Mouse (Mus musculus): ENCODE results near the gene Lingo2.
"Not testable (repeated sequence)": the region's sequence is repeated elsewhere in the genome, so short reads cannot be mapped to it uniquely, and the experiment has no call there.

Lingo2 gene

DNA sequence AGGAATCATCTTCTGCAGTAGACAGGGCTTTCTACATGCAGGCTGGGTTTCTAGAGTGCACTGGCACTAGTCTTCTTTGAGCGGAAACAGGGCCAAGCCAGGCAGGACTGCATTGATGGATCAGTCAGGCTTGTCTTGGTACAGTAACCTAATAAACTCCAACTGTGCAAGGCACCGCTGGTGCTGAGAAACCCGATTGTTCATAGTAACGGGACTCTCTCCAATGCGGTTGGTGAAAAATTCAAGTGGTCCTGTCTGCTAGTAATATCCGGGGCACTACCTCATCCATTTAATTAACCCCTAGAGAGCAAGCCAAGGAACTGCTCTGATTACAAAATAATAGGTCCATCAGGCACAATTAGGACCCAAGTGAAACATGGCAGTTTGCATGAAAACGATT is 1106.4 kb downstream of the Lingo2 start:
- no peak for DNase-seq (ENCODE audit: low spot score in 2 of 2)

DNA sequence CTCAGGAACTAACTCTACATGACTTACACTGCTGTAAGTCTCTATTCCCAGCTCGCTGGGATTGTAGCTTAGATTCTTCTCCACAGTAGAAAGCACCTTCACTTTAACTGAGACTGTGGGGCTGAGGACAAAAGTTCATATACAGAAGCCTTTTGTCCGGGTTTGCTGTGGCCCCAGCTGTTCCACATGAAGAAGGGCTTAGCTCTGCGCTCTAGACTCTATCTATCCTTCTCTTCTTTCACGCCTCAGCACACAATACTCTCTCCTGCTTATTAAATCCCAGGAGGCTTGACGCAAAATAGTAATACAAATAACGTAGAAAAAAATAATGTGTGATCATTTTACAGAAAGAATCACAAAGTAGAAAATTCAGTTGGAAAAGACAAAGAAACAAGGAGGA is 1107.0 kb downstream of the Lingo2 start:
- DNase-seq (ENCODE audit: low spot score in 2 of 2) = no peak

DNA sequence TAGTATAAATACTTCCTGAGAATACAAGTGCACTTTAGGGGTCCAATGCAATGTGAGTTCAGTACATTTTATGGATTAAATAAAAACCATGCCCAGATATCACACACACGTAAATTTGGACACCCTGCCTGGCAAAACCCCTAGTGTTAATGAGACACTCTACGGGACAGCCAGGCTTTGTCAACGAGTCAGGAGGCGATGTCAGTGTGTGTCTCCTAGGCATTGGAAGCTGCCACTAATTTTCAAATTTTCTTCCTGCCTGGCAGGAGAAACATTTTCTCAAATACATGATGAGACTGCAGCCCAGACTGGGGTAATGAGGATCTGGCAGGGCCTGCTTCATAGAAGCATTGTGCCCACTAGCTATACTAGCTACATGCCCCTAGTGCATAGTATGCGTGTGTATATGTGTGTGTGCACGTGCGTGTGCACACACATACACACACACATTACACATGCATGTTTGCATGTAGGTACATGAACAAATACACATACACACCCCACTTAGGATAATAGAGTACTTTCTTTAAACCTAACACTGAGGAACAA is 1128.2 kb downstream of the Lingo2 start:
- DNase-seq (ENCODE audit: low spot score in 2 of 2) = no peak

DNA sequence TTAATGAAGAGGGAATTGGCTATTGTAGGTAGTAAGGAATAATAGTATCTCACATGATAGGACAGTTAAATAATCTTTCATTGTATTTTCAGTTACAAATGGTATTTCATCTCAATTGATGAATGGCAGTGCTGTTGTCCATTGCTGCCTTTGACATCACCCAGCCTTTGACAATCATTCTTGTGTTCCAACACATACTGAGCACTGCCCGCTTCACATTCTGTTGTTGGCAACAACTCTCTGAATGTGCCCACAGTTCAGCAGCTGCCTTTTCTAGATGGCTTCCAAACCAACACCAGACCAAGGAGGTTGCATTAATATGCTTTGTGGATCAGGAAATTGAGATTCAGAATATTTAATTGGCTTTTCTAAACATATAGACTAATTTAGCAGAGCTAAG is 1130.8 kb downstream of the Lingo2 start:
- DNase-seq (ENCODE audit: low spot score in 2 of 2) = no peak

DNA sequence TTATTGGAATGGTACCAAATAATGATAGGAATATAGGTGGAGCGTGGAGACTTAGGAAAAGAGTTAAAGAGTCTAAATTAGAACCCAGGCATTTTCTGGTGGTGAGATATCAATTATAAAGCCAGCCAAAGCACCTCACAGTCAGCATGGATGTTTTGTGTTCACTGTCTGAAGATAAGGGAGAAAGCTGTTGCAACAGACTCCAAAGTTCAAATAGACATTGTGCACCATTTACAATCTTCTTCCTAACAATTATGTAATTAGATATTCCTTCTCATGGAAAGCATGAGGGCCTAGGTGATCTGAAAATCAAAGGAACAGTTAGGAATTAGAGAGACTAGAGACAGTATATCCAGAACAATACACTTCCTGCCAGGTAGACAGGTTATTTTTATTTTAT is 1136.8 kb downstream of the Lingo2 start:
- no peak for DNase-seq (ENCODE audit: low spot score in 2 of 2)

DNA sequence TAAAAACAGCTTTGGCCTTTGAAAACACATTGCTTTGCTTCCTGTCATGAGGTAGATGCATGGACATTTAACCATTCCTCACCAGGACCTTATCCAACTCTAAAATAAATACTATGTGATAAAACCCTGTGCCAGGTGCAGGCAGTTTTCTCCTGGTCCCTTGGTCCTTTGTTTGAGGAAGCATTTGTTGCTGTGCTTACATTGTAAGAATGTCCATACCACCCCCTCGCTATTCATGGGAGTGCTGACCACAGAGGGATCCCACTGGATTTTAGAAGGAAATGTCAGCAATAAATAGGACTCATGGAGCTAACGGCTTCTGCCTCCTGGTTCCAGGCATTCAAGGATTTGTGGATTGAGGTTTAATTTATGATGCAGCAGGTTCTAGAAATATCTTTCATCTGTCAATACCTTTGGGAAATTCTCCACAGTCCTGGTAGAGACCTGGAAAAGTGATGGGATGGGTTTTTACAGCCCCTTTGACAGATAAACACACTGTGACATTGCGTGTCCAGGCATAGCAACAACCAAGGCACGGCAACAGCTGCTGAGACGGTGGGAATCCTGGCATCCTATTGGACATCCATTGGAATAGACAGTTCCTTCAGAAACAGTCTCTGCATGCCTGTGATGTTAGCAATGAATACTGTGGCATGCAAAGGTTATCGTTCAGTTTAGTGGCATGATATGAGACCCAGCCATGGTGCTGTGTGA is 1143.9 kb downstream of the Lingo2 start:
- no peak for DNase-seq (ENCODE audit: low spot score in 2 of 2)

DNA sequence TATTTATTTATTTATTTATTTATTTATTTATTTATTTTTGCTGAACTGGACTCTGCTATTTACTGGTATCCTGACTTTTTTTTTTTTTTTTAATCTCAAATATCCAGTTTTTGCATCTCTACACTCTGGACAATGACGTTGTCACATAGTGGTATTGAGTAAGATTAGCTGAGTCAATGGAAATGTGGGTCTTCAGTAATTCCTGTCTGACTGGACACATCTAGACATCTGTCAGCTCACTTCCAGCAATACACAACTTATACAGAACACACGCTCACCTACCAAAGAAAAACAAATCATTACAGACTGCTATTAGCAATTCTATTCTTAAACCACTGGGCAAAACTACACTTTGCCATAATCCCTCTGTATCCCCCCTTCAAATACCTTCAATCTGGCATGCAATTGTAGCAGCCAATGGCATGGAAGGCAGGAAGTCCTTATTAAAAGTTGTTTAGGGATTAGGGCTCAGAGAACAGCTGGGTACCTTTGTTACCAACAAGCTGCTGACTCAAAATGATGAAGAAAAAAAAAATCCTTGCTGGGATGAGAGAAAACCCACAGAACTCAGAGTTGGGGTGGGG is 1144.6 kb downstream of the Lingo2 start:
- no peak for DNase-seq (ENCODE audit: low spot score in 2 of 2)

DNA sequence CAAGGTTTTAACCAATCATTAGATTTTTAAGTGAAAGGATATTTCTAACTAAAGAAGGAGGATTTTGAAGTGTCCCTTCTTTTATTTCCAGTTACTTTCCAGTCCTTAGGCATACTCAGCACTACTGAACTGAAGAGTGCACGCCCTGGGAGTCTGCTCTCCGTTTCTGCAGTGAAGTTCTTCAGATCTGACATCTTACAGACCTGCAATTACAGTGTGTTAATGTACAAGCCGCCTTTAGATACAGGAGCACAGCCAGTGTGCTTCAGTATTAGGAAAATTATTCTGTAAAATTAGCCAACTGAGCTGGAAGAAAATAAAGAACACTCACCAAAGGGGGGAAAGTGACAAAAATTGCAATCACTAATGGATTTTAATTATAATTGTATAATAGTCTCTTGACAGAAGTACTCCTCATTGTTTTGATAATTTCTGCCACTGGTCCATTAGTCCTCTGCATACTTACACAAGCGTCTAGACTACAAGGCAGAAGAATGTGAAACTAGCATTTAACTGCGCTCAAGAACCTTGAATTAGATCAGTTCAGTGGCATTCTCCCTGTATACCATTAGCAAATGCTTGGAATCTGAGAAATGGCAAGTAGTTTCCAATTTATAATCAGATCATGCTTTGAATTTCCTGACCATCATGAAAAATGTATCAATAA is 1167.2 kb downstream of the Lingo2 start:
- no peak for DNase-seq (ENCODE audit: low spot score in 2 of 2)

DNA sequence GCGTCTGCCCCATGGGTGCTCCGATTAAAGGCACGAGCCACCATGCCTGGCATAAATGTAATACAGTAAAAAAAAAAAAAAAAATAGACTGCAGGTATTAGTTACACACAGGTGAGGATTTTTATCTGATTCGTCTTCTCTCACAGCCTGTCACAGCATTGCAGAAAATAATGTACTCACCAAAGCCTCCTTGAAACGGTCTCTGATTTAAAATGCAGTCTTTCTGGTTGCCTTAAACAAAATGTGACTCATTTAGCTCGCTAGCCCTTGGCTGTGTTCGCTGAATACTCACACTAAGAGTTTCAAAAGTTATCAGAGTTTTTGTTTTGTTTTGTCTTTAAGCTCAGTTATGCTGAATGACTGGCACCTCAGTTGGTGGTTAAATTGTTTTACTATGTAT is 1180.7 kb downstream of the Lingo2 start:
- no peak for DNase-seq (ENCODE audit: low spot score in 2 of 2)

DNA sequence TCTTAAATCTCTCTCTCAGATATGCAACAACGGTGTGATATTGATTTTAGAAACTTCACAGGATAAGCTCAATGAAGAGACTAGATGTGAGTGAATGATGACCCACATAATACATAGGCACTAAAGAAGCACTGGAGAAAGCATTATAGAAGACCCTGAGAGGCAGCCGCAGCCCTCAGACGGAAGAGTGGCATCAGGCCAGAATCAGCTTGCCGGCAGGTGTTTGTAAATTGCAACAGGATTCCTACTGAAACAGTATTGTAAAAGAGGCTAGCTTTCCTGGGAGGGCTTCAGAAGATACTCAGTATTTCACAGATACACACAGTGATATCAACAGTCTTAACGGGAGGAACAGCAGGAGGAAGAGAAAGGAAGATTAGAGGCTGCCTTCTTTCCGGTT is 1184.6 kb downstream of the Lingo2 start:
- DNase-seq (ENCODE audit: low spot score in 2 of 2) = no peak

DNA sequence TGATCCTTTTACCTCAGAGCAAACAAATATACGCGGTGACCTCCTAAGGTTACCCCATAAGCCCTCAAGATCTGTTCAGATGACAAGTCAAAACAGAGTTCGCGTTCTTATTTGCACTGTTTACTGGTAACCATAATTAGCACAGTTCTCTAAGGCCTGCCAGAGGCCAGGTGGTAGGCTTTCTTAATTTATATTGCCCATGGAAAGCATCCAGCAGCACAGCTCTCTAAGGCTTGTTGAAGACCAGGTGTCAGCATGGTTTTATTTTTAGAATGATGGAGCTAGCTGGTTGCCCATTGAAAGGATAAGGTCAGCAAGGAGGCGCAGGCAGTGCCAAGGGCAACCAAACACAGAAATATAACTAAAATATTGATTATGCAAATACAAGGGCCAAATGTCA is 1190.4 kb downstream of the Lingo2 start:
- no peak for DNase-seq (ENCODE audit: low spot score in 2 of 2)

DNA sequence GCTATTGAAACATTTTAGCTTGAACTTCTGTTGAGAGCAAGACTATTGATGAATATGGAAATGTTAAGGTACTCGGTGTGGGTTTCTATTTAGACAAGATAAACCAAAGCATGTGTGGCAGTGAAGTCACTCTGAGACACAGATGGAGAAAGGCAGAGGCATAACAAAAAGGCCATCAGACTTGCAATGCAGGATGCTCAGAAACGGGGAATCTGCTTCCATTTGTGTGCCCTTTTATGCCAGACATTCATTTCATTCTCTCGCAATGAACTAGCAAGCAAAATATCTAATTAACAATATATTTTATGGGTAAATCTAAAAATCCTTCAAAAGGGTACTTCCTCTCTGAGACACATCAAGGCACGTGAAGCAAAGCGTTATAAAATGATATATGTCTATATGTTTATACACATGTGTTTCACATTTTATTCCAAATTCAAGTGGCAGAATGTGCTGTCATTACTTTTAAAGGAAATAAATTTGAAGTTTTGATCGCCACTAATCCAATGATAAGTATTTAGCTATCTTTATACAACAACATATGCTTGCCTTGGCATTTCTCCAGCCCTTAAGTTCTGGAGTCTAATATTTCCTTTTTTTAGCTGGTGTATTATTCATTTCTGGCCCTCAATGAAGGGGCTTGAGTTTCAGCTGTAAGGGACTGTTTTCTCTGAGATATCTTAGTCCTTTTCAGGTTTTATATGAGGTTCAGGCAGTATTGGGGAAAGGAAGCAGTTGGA is 1199.3 kb downstream of the Lingo2 start:
- no peak for DNase-seq (ENCODE audit: low spot score in 2 of 2)

DNA sequence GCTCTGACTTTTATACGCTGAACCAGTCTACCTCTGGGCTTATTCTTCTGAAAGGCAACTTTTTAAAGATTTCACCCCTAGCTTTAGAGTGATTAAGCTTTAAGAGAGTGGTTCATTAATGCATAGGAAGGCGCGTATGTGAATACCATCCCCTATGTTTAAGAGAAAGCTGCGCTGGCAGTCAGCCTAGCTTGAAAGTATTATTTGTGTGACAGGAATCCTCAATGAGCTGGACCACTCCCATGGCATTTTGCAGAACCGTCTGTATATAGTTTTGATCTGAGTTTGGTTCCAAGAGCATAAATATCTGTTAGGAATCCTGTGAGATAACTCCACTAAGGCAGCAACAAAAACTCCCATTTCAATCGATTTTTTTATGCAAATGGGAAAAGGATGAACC is 1204.9 kb downstream of the Lingo2 start:
- no peak for DNase-seq (ENCODE audit: low spot score in 2 of 2)

DNA sequence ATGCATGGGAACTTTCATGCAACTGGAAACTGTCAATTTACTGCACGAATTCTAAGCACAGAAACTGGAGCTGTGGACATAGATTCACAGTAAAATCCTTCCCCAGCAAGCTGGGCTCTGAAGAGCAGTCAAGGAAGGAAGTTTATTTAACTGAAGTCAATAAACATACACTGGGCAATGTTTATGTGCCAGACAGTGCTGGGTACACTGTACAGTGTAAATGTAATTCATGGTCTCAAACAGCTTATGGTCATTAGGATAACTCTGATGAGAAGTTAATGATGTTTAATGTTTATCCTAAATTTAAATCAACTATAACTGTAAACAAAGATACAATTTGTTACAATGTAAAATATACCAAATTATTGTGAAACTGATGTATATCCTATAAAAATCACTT is 1226.8 kb downstream of the Lingo2 start:
- DNase-seq (ENCODE audit: low spot score in 2 of 2) = no peak

DNA sequence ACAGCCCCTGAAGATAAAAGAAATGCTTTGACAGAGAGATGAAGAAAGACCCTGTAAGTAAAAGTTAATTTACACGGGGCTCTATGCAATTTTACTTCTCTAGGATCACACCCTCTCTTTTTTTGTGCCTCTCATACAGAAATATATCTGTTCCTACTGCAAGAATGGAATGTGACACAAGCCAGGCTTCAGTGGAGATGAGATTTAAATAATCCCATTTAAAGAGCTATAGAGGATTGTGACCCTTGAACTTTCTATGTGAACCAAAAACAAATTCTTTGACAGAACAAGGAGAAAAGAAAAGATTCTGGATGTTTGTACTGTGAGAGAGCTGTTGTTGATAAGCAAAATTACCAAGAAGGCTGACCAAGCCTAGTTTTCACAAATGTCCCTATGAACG is 1247.4 kb downstream of the Lingo2 start:
- DNase-seq (ENCODE audit: low spot score in 2 of 2) = no peak

DNA sequence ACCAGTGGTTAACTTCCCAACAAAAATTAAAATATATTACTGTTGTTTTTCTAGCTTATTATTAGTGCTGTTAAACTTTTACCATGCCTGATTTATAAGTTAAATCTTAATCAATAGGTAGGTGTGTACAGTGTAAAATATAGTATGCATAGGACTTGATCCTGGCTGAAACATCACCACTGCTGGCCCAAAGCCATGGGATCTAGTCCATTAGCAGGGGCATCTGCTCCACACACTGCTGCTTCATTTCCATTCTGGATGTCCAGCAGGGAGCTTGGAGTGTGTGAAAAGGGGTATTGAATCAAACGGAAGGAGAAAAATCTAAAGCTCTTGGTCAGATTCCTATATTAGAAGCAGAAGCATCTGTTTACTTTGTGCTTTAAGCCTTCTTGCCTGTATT is 1248.9 kb downstream of the Lingo2 start:
- DNase-seq (ENCODE audit: low spot score in 2 of 2) = no peak

DNA sequence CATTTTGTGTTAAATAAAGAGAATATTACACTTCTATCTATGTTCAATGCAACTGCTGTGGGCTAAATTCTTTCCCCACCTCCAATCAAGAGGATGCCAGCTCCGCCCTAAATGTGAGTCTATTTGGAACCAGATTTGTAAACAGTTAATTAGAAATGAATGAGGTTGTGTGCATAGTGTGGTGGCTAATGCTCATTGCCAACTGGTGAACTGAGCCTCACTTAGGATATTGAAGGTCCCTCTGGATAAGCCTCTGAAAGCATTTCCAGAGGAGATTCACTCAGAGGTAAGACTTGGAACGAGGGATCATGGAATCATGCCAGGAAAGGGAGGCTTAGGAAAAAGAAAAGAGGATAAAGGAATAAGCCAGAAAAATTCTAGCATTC is 1256.4 kb downstream of the Lingo2 start:
- DNase-seq (ENCODE audit: low spot score in 2 of 2) = no peak

DNA sequence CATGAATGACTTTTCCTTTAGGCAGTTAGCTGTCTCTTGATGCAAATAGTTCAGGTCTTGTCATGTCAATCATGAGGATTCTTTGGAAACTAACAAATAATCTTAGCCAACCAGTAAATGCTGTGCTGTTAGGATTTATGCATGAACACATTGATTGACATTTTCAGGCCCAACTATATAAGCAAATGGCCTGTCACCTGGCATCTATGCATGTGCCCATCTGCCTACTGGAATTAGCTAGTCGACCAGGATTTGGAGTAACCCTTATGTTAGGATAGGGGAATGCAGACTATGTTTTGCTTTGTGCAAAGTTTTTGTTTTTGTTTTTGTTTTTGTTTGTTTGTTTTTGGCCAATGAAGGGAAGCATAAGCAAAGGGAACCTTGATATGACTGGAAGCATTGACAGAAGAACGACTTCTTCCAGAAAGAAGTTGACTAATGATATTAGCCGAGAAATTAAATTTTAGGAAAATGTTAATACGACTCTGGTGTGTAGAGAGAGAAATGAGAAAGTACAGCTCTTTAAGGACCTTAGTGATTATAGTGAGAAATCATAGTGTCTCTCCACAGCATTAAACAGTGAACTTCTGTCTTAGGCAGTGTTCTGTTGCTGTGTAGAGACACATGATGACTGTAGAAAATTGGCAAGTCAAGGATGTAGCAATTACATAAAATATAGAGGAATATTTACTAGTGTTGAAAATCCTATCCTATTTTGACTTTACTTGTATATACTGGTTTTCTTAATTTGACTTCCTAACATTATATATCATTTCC is 1257.0 kb downstream of the Lingo2 start:
- DNase-seq (ENCODE audit: low spot score in 2 of 2) = no peak

DNA sequence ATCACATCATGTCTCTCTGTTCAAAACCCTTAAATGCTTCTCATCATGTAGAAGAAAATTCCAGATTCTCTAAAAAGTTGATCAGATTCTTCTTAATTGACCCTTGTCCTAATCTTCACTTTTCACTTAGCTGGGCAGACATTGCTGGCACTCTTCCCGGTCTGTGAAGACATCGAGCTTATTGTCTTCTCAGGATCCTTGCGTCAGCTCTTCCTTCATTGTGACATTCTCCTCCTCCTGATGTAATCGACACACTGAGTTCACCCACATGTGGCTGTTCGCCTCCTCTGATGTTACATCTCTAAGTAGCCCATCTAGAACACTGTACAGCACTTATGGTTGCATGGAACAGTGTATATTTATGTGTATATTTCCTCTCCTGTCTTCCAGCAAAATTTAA is 1261.0 kb downstream of the Lingo2 start:
- DNase-seq (ENCODE audit: low spot score in 2 of 2) = no peak

DNA sequence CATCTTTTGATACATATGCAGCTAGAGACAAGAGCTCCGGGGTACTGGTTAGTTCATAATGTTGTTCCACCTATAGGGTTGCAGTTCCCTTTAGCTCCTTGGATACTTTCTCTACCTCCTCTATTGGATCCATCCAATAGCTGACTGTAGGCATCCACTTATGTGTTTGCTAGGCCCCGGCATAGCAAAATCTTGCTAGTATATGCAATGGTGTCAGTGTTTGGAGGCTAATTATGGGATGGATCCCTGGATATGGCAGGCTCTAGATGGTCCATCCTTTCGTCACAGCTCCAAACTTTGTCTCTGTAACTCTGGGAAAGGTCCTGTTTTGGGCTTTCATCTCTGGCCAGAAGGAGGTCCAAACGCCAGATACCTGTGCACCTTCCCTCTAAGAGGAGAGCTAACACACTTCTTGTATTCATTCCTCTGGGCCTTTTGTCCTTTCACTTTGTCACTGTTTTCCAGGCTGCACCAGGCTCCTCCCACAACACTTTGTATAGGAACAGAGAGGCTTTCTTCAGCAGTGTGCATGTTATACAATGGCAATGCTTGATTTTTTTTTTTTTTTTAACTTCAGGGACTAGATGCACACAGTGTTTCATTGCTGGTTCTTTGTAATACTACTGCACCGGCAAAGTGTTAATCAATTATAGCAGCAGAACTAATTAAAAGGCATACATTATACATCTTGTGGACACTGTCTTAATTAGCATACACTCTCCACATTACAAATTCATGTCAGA is 1262.9 kb downstream of the Lingo2 start:
- DNase-seq (ENCODE audit: low spot score in 2 of 2) = not testable (repeated sequence)
